Mouse (Mus musculus) cerebellum, postnatal 36 days (tissue): ENCODE data around the gene Klhl2.

Experiments
- DNase-seq, 2 experiments: peaks; one replicate each; pipeline ENCODE4 v3.0.0; 2021 to 2022; ENCODE audit warnings: mixed read lengths in 2 of 2

The Klhl2 gene

GRCm38 (mm10) chr8:64690306-64690705 lies 159.5 kb downstream of the Klhl2 start:
- DNase-seq, result peak in 1 of 2 experiments; percentile 28
